Mouse (Mus musculus) heart, embryonic 13.5 days (tissue): ENCODE results near the gene Coq10a. TPM values are rescaled to one million over a fixed set of nuclear protein-coding genes. Genes with fewer than 3 reads are reported as not detected.
"Not testable (repeated sequence)": the region's sequence is repeated elsewhere in the genome, so short reads cannot be mapped to it uniquely, and the experiment has no call there.

Source experiments
- ATAC-seq: fragments of 200-750 bp; cut with Nextera tagmentation; 2 replicates; pipeline ENCODE4 v1.8.0; 2017; ENCODE audit warnings: moderate TSS enrichment; ENCODE audit not compliant: insufficient number of reproducible peaks, low FRiP score, low TSS enrichment; ENCODE audit errors: extremely low read depth
- H3K27ac ChIP-seq: fragments of 300-500 bp; sonication (generic); replicated peaks from 2 replicates; pipeline ENCODE4 v1.5.1; 2015; ENCODE audit warnings: moderate library complexity, mild to moderate bottlenecking, inconsistent platforms
- H3K27me3 ChIP-seq: fragments of 300-500 bp; sonication (generic); replicated peaks from 2 replicates; pipeline ENCODE4 v1.6.1; 2015; ENCODE audit warnings: mild to moderate bottlenecking, inconsistent platforms
- H3K36me3 ChIP-seq: fragments of 300-500 bp; sonication (generic); 2 replicates; pipeline ENCODE4 v1.6.1; 2015; ENCODE audit warnings: mild to moderate bottlenecking, inconsistent platforms
- H3K4me1 ChIP-seq: fragments of 300-500 bp; sonication (generic); 2 replicates; pipeline ENCODE4 v1.6.1; 2015; ENCODE audit warnings: inconsistent platforms
- H3K4me2 ChIP-seq: fragments of 300-500 bp; sonication (generic); 2 replicates; pipeline ENCODE4 v1.6.1; 2015; ENCODE audit warnings: inconsistent platforms, mild to moderate bottlenecking, moderate library complexity
- H3K4me3 ChIP-seq: fragments of 300-500 bp; sonication (generic); 2 replicates; pipeline ENCODE4 v1.5.1; 2015; ENCODE audit warnings: moderate library complexity, mild to moderate bottlenecking, inconsistent platforms
- H3K9ac ChIP-seq: fragments of 300-500 bp; sonication (generic); 2 replicates; pipeline ENCODE4 v1.6.1; 2015; ENCODE audit warnings: inconsistent platforms, mild to moderate bottlenecking, moderate library complexity
- H3K9me3 ChIP-seq: fragments of 300-500 bp; sonication (generic); 2 replicates; pipeline ENCODE4 v1.6.1; 2016; ENCODE audit warnings: inconsistent platforms
- WGBS: fragments of 180-500 bp; shearing (Covaris S2); methylation state at CpG from one replicate; pipeline ENCODE4 v1.1.7; 2015; ENCODE audit warnings: mixed read lengths; 5-methylcytosine and 5-hydroxymethylcytosine counted together
- polyA plus RNA-seq: library from polyadenylated mRNA; unstranded; fragments of >200 nt; fragmentation: Nextera tagmentation; extraction: Ambion mirVana; gene quantifications from 2 replicates; pipeline ENCODE4 v1.2.1, GENCODE M21; 2015

Coq10a gene
- polyA plus RNA-seq, 1 experiment from 2014 or later = 11.8 TPM

- Histone ChIP-seq H3K4me3 (0 out of 2 replicates have a peak overlapping the region, but pooled peaks have one; percentile 71), H3K27me3 (no peaks in the 10 kb centered on the region), H3K9ac (0 out of 2 replicates have a peak overlapping the region, but pooled peaks have one; percentile 10), H3K9me3 (no peaks in the 10 kb centered on the region), H3K4me1 (peaks cover 85% of the 10 kb centered on the region), H3K27ac (no peak overlapping the region), H3K36me3 (peaks cover 18% of the 10 kb centered on the region; the same call in 1 of the 2 replicates), H3K4me2 (peak overlapping the region; percentile 83; the same call in 1 of the 2 replicates)
- WGBS = 55% methylated on average over 2 of the region's 2 CpGs
- no peak for ATAC-seq
These were observed 28.5 kb downstream of the Coq10a start for GRCm38 (mm10) chr10:128340257-128340656.

GRCm38 (mm10) chr10:128338948-128339347, 29.8 kb downstream of the Coq10a start:
- ATAC-seq = no peak
- peak overlapping the region; percentile 96 for H3K9ac ChIP-seq
- peak overlapping the region; percentile 98 for H3K27ac ChIP-seq
- H3K4me2 ChIP-seq = peak overlapping the region; percentile 83
- peak overlapping the region; percentile 71 for H3K4me3 ChIP-seq
- H3K4me1 ChIP-seq = peaks cover 71% of the 10 kb centered on the region
- no peaks in the 10 kb centered on the region for H3K9me3 ChIP-seq
- WGBS = 33% methylated on average over 2 of the region's 2 CpGs
- H3K36me3 ChIP-seq = peaks cover 18% of the 10 kb centered on the region; the same call in 1 of the 2 replicates
- H3K27me3 ChIP-seq = no peaks in the 10 kb centered on the region

GRCm38 (mm10) chr10:128338415-128338814, 30.4 kb downstream of the Coq10a start:
- Histone ChIP-seq H3K27ac (peak overlapping the region; percentile 98), H3K27me3 (no peaks in the 10 kb centered on the region), H3K9ac (peak overlapping the region; percentile 96), H3K4me1 (peaks cover 66% of the 10 kb centered on the region), H3K9me3 (no peaks in the 10 kb centered on the region), H3K4me2 (peak overlapping the region; percentile 83), H3K36me3 (peaks cover 18% of the 10 kb centered on the region; the same call in 1 of the 2 replicates), H3K4me3 (peak overlapping the region; percentile 71)
- no peak for ATAC-seq
- WGBS = 13% methylated on average over 5 of the region's 5 CpGs

GRCm38 (mm10) chr10:128337306-128338181, 31.3 kb downstream of the Coq10a start, which contains the start of gene Cs:
Gene Cs, plus strand, starts transcription at chr10:128337734.
- Histone ChIP-seq H3K9me3 (no peaks in the 10 kb centered on the region), H3K4me3 (peak within 1 kb of the TSS; percentile 71), H3K4me2 (peak within 1 kb of the TSS; percentile 83), H3K9ac (peak within 1 kb of the TSS; percentile 96), H3K36me3 (peaks cover 18% of the 10 kb centered on the region; the same call in 1 of the 2 replicates), H3K4me1 (peaks cover 58% of the 10 kb centered on the region), H3K27me3 (no peaks in the 10 kb centered on the region), H3K27ac (peak within 1 kb of the TSS; percentile 98)
- under 1% methylated on average over 61 of the region's 61 CpGs for WGBS
- peak; percentile 97 for ATAC-seq

- Histone ChIP-seq H3K4me1 (peaks cover 50% of the 10 kb centered on the region), H3K4me2 (peak overlapping the region; percentile 83), H3K27ac (peak overlapping the region; percentile 98), H3K27me3 (no peaks in the 10 kb centered on the region), H3K36me3 (peaks cover 18% of the 10 kb centered on the region; the same call in 1 of the 2 replicates), H3K9ac (peak overlapping the region; percentile 82), H3K4me3 (peak overlapping the region; percentile 71), H3K9me3 (no peaks in the 10 kb centered on the region)
- no peak for ATAC-seq
- 73% methylated on average over 3 of the region's 3 CpGs for WGBS
These were observed 32.2 kb downstream of the Coq10a start for GRCm38 (mm10) chr10:128336597-128336996.

GRCm38 (mm10) chr10:128336195-128336594, 32.6 kb downstream of the Coq10a start:
- no peak overlapping the region for H3K4me3 ChIP-seq
- H3K9ac ChIP-seq = no peak overlapping the region
- WGBS = 88% methylated on average over 3 of the region's 3 CpGs
- no peaks in the 10 kb centered on the region for H3K27me3 ChIP-seq
- H3K27ac ChIP-seq = peak overlapping the region; percentile 98
- peak overlapping the region; percentile 83; the same call in 1 of the 2 replicates for H3K4me2 ChIP-seq
- H3K36me3 ChIP-seq = peaks cover 17% of the 10 kb centered on the region; the same call in 1 of the 2 replicates
- H3K4me1 ChIP-seq = peaks cover 46% of the 10 kb centered on the region
- ATAC-seq = no peak
- no peaks in the 10 kb centered on the region for H3K9me3 ChIP-seq

GRCm38 (mm10) chr10:128335582-128335981, 33.2 kb downstream of the Coq10a start:
- ATAC-seq = no peak
- Histone ChIP-seq H3K4me2 (no peak overlapping the region), H3K4me1 (peaks cover 40% of the 10 kb centered on the region), H3K27me3 (no peaks in the 10 kb centered on the region), H3K4me3 (no peak overlapping the region), H3K9me3 (no peaks in the 10 kb centered on the region), H3K36me3 (peaks cover 12% of the 10 kb centered on the region; the same call in 1 of the 2 replicates), H3K27ac (peak overlapping the region; percentile 98), H3K9ac (no peak overlapping the region)
- WGBS = under 1% methylated on average over 4 of the region's 4 CpGs

GRCm38 (mm10) chr10:128332358-128333249, 36.2 kb downstream of the Coq10a start:
- H3K4me3 ChIP-seq, ATAC-seq, H3K27ac ChIP-seq, H3K27me3 ChIP-seq, H3K9me3 ChIP-seq, H3K4me2 ChIP-seq, H3K9ac ChIP-seq: not testable (repeated sequence)
- Histone ChIP-seq H3K4me1 (peaks cover 16% of the 10 kb centered on the region), H3K36me3 (peaks cover 18% of the 10 kb centered on the region)
- WGBS = 75% methylated on average over 6 of the region's 6 CpGs

GRCm38 (mm10) chr10:128327610-128328009, 41.2 kb downstream of the Coq10a start:
- H3K36me3 ChIP-seq = peaks cover 52% of the 10 kb centered on the region
- peaks cover 15% of the 10 kb centered on the region for H3K4me1 ChIP-seq
- no peak overlapping the region for H3K27ac ChIP-seq
- H3K9me3 ChIP-seq = no peaks in the 10 kb centered on the region
- 88% methylated on average over 10 of the region's 10 CpGs for WGBS
- H3K27me3 ChIP-seq = no peaks in the 10 kb centered on the region
- no peak overlapping the region for H3K4me3 ChIP-seq
- no peak for ATAC-seq
- H3K4me2 ChIP-seq = no peak overlapping the region
- H3K9ac ChIP-seq = no peak overlapping the region

- 93% methylated on average over 8 of the region's 8 CpGs for WGBS
- H3K27me3 ChIP-seq = no peaks in the 10 kb centered on the region
- no peak overlapping the region for H3K27ac ChIP-seq
- H3K4me1 ChIP-seq = peaks cover 15% of the 10 kb centered on the region
- no peak for ATAC-seq
- H3K9ac ChIP-seq = no peak overlapping the region
- peaks cover 52% of the 10 kb centered on the region for H3K36me3 ChIP-seq
- H3K4me2 ChIP-seq = no peak overlapping the region
- no peaks in the 10 kb centered on the region for H3K9me3 ChIP-seq
- no peak overlapping the region for H3K4me3 ChIP-seq
These were observed 42.0 kb downstream of the Coq10a start for GRCm38 (mm10) chr10:128326825-128327224.

GRCm38 (mm10) chr10:128323516-128323915, 45.3 kb downstream of the Coq10a start:
- H3K4me1 ChIP-seq = peaks cover 30% of the 10 kb centered on the region
- H3K27me3 ChIP-seq = no peaks in the 10 kb centered on the region
- peaks cover 69% of the 10 kb centered on the region for H3K36me3 ChIP-seq
- no peaks in the 10 kb centered on the region for H3K9me3 ChIP-seq
- peak overlapping the region; percentile 86 for H3K27ac ChIP-seq
- peak overlapping the region; percentile 91 for H3K4me2 ChIP-seq
- WGBS = 72% methylated on average over 8 of the region's 8 CpGs
- peak overlapping the region; percentile 72 for H3K4me3 ChIP-seq
- no peak for ATAC-seq
- peak overlapping the region; percentile 96 for H3K9ac ChIP-seq
